1 mouse cellular context compared by ENCODE assay signal in the genomic region with DNA sequence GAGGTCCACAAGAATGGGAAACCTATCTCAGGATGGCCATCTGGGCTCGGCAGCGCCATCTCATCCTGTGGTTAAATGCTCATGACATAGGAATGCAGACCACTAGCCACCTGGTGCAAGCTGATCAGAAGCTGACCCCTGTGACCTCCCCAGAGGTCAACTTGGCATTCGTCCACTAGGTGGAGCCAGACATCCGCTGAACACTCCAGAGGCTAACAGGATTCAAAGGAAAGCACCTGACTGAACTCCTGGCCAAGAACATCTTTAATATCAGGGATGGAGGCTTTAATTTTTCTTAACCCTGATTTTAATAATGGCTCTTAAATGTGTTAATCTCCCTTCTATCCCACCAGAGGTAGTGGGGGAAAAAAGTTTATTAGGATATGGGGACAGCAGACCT.
TF ChIP-seq lines count a peak whose summit lies in the region.

No protein-coding gene starts in this region.

TF ChIP-seq in MEL, 35 proteins besides CTCF, POLR2A, EP300 and RAD21 (continued from another document):
- TF ChIP-seq HCFC1 (IDR thresholded peaks at IDR 0.05; ENCODE audit: low read depth, low read length) = no peak
